Mouse (Mus musculus): ENCODE measurements around the gene Myo1g.
A peak's percentile ranks its signal among the peaks of the same experiment; 100 is the strongest.

The Myo1g gene

GRCm38 (mm10) chr11:6488041-6488684 is 32.6 kb downstream of the Myo1g start:
- no peak for DNase-seq (ENCODE audit: low spot score)

GRCm38 (mm10) chr11:6487496-6487895 is 33.3 kb downstream of the Myo1g start:
- DNase-seq (ENCODE audit: low spot score), result no peak

GRCm38 (mm10) chr11:6486916-6487315 is 33.8 kb downstream of the Myo1g start:
- DNase-seq (ENCODE audit: low spot score), result no peak

DNA sequence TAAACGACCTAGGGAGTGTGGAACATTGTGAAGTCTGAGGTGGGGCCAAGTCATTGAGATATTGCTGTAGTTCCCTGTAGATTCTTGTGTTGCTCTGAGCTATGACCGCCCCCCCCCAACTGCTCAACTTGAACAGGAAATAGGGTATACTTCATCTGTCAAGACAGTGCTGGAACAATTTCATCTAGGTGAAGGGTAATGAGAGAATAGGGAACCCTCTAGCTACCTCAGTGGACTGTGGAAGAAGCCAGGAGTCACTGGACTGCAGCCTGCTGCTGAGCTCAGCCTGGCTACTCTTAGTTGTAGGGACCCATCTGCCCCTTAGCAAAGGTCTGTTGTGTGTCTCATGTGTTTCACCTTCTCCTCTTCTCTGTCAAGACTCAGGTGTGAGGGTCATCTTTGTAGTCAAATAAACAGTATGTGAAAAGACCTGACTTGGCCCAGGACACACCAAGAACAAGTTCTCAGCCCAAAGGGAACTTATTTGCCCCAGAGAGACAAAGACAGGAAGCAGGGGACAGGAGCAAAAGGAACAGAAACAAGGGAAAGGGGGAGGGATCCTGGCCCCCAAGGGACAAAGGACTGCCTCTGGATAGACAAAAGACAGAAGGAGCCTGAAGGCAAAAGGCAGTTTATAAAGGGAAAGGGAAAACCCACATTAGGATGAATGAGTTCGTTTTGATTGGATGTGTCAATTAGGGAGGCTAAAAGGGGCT is 36.4 kb downstream of the Myo1g start:
- DNase-seq (ENCODE audit: low spot score), result no peak

DNA sequence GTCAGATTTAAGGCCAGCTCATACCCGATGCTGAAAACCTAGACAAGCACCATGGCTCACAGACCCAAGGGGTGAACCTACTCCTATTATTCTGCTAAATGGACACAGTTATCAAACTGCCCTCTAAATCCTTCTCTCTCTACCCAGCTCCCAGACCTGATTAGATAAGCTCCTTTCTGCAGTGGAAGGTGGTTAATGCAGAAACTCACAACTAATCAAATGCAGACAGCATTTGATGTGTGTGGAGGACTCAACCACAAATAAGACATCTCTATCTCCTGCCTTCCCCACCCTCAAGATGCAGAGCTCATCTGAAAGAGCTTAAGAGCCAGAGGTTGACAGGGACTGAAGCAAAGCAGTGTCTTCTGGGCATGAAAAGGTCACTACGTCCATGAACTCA is 37.7 kb downstream of the Myo1g start:
- no peak for DNase-seq (ENCODE audit: low spot score)

DNA sequence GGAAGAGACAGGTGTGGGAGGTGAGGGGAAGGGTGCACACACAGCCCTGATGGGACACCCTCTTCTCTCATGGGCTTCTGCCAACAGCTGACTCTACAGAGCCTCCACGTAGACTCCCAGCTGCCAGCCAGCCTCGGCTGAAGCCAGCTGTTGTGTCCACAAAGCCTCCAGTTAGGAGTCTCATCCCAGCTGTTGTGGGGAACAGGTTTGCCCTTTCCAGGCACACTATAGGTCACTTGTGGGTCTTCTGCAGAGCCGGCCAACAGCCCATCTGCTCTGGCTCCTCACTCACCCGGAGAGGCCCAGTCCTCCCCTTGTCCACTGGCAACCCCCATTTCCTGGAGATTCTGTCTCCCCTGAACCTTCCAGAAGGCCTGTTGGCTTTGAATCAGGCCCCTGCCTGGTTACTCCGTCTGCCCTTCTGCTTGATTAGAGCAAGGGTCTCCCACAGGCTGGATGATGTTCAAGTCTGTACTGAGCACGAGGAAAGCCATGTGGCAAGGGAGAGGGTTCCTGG is 39.0 kb downstream of the Myo1g start:
- DNase-seq (ENCODE audit: low spot score), result no peak

DNA sequence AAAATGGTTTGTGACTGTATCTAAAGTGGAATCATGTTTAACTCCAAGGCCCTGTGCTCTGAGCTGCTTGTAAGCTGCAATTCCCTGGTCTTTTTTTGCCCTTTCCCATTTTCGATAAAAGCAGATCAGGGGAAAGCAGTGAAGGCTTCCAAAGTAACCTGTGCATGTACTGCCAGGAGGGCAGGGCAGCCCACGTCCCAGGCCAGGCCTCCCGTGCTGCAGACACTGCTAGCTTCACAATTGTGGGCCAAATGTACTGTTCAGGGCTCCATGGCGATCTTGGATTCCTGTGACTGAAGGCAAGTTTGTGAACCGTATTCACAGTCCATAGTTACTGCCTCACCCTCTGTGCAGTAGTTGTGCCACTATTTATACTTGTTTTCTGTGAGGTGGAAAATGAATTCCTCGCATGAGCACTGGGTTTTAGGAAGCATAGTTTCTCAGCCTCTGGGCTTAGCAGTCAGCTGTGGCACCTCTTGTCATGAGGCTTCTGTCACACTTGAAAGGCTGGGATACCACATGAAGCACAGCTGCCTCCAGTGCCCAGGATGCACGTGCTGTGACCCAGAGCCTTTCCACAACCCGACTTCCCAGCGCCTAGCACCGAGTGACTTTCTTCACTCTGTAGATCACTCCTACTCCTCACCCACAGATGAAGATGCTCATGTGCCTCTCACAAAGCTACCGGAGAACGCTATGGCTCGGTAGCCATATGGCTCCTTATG is 39.9 kb downstream of the Myo1g start:
- no peak for DNase-seq (ENCODE audit: low spot score)

DNA sequence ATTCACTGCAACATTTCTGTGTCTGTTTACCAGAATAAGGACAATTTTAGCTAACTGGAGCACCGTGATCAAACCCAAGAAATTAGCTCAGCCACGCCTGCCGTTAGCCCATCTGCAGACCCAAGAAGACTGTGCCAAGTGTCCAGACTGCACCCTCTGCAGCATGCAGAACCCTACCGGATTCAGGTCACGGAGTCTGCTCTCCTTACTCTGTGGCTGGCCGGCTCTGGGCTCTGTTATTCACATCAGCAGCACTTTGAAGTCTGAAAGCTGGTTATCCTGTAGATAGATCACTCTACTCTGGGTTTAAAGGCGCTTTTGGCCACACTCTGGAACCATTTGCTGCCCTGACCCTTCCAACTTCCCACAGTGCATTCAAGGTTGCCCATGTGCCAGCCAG is 40.6 kb downstream of the Myo1g start:
- no peak for DNase-seq (ENCODE audit: low spot score)

DNA sequence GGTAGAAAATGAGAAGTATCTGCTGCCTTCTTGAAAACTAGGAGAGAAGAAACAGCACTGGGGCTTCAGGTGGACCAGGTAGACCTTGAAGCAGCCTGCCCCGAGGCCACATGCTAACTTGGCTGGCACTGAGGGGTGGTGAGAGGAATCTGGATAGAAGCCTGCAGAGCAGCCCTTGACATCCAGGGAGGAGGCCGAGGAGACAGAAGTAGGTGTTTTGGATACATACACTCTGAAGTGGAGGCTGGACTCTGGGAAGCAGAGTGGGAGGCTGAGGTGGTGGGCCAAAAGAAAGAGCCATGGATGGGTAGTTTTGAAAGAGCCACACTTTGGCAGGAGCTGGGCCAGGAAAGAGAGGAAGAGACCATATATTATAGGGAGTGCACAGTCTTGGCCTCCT is 41.5 kb downstream of the Myo1g start:
- DNase-seq (ENCODE audit: low spot score), result no peak

- DNase-seq (ENCODE audit: low spot score), result no peak
Measured at GRCm38 (mm10) chr11:6477350-6477749, 43.4 kb downstream of the Myo1g start.

DNA sequence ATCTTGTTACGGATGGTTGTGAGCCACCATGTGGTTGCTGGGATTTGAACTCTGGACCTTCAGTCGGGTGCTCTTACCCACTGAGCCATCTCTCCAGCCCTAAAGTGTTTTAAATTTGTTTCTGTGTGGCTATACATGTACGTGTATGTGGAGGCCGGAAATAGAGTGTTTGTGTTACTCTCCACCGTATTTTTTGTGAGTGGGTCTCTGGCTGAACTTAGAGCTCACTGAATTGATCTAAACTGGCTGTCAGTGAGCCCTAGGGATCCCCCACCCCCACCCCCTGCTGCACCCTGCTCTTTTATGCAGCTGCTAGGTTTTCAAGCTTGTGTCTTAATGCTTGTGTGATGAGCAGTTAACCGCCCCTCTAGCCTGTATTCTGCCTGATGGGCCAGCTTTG is 43.9 kb downstream of the Myo1g start:
- DNase-seq (ENCODE audit: low spot score), result no peak

DNA sequence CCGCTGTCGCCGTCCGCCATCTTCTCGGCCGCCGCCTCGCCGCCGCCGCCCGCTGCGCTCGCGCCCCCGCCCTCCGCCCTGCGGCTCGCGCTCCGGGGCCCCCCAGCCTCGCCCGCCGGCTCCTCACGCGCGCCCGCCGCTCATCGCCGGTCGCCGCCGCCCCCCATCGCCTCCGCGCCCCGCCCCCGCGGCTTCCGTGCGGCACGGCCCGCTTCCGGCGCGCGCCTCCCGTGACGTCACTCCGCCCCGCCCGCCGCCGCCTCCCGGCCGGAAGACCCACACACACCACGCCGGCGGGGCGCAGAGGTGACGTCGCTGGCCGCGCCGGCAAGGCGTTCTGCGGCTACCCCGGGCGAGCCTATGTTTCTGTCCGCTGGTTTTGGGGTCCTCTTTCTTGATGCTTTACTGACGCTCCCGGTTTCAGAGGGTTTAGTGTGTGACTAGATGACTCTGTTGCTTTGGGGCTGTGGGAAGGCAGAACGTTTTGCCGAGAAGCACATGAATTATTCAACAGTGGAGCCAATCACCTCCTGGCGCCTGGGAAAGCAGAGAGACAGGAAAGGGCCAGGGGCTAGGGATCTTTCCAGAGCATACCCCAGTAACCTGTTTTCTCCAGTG is 44.8 kb downstream of the Myo1g start, which contains the start of gene Purb:
Gene Purb, minus strand, starts transcription at position 51 of the 618 bp plus-strand sequence.
- peak; percentile 96 for DNase-seq (ENCODE audit: low spot score)

- DNase-seq (ENCODE audit: low spot score), result peak; percentile 49
Measured at GRCm38 (mm10) chr11:6474874-6475731, 45.7 kb downstream of the Myo1g start.

DNA sequence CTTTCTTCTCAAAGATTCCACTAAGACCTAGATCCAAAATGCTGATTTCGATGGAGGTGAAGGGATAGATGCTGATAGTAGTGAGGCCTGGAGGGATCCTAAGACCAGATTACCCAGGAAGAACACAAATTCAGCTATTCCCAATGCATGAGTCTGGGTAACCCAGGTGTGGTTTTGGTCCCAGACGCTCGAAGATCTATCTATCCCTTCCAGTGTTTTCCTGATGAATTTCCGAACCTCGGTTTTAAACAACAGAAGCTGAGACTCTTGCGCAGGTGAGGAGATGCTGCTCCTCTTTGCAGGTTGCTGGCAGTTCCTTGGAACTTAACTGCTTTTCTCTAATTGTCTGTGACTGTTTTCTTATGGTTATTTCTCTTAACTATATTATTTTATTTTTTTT is 46.4 kb downstream of the Myo1g start:
- DNase-seq (ENCODE audit: low spot score), result no peak

- DNase-seq (ENCODE audit: low spot score), result no peak
Measured at GRCm38 (mm10) chr11:6472076-6472475, 48.7 kb downstream of the Myo1g start.

- DNase-seq (ENCODE audit: low spot score), result no peak
Measured at GRCm38 (mm10) chr11:6471493-6471892, 49.3 kb downstream of the Myo1g start.

GRCm38 (mm10) chr11:6471054-6471453 is 49.7 kb downstream of the Myo1g start:
- DNase-seq (ENCODE audit: low spot score), result no peak

GRCm38 (mm10) chr11:6468541-6468940 is 52.2 kb downstream of the Myo1g start:
- no peak for DNase-seq (ENCODE audit: low spot score)

DNA sequence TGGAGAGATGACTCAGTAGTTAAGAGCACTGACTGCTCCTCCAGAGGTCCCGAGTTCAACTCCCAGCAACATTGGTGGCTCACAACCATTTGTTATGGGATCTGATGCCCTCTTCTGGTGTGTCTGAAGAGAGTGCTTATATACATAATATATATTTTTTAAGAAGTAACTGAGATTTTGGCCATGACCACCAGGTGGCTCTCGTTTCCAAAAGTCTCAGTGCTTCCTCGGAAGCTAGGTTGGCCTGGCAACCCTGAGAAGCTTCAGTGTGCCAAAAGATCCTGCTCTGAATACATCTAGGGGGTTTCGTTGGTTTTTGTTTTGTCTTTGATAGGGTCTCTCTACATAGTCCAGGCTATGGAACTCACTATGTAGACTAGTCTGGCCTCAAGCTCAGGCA is 55.6 kb downstream of the Myo1g start:
- peak; percentile 62 for DNase-seq (ENCODE audit: low spot score)

DNA sequence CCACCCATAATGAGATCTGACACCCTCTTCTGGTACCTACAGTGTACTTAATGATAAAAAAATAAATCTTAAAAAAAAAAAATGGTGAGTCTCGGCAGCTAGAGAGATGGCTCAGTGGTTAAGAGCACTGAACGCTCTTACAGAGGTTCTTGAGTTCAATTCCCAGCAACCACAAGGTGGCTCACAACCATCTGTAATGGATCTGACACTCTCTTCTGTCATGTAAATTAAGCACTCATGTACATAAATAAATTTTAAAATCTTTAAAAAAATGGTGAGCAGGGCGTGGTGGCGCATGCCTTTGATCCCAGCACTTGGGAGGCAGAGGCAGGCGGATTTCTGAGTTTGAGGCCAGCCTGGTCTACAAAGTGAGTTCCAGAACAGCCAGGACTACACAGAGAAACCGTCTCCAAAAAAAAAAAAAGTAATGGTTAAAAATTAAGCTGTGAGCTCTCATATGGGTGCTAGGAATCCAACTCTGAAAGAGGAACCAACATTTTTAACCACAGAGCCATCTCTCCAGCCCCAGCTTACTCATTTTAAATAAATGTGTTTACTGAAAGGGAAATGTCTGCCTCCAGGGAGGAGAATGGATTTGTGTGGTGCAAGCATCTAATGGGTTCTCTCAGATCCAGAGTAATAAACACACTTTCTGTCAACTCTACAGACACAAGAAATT is 57.5 kb downstream of the Myo1g start:
- DNase-seq (ENCODE audit: low spot score), result no peak
